Mouse (Mus musculus) layer of hippocampus, adult 9-10 months (tissue): ENCODE measurements around the gene Ppp2r5e.

Source experiments
- DNase-seq: peaks from one replicate; pipeline ENCODE4 v3.0.0; 2022; ENCODE audit warnings: low spot score

The Ppp2r5e gene

GRCm38 (mm10) chr12:75537673-75538423, 58.2 kb downstream of the Ppp2r5e start:
- no peak for DNase-seq

- DNase-seq, result no peak
Measured at GRCm38 (mm10) chr12:75537019-75537672, 58.9 kb downstream of the Ppp2r5e start.

DNA sequence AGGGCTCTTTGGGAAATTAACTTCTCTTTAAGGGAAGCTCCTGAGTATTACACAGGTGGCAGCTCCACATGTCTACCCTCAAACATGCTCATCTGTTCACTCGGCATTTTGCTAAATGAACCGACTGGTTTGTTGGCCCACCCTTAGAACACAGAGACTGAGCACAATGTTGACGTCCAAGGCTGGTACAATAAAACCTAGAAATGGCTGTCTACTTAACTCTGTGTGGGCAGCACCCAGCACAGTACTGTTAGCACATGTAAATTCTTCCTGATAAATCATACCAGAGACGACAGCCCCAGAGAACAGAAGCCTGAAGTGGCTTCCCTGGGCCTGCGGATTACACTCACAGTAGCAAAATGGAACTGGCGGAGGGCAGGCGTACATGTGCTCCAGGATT, 59.5 kb downstream of the Ppp2r5e start:
- peak; percentile 15 for DNase-seq

GRCm38 (mm10) chr12:75533145-75533544, 62.9 kb downstream of the Ppp2r5e start:
- no peak for DNase-seq

GRCm38 (mm10) chr12:75531895-75532294, 64.2 kb downstream of the Ppp2r5e start:
- DNase-seq, result no peak

GRCm38 (mm10) chr12:75528857-75529808, 66.9 kb downstream of the Ppp2r5e start:
- DNase-seq, result no peak

DNA sequence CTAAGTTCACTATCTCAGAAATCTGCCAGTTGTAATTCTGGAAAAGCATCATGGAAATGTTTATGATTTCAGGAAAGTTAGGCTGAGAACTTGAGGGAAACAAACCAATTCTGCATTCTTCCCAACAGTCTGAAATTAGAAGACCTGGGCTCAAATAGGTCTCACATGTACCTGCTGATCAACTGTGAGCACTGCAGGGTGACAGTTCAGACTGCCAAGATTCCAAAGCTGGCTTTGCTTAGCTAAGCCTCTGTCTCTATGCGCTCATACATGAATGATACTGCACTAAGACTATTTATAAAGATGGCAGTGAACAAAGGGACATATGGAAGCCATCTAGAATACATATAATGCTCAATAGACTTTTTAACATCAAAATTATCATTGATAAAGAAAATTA, 67.7 kb downstream of the Ppp2r5e start:
- no peak for DNase-seq

GRCm38 (mm10) chr12:75524199-75524598, 71.8 kb downstream of the Ppp2r5e start:
- no peak for DNase-seq

GRCm38 (mm10) chr12:75522931-75523330, 73.1 kb downstream of the Ppp2r5e start:
- DNase-seq, result no peak

- DNase-seq, result no peak
Measured at GRCm38 (mm10) chr12:75522360-75522759, 73.7 kb downstream of the Ppp2r5e start.

- no peak for DNase-seq
Measured at GRCm38 (mm10) chr12:75520395-75520794, 75.7 kb downstream of the Ppp2r5e start.

DNA sequence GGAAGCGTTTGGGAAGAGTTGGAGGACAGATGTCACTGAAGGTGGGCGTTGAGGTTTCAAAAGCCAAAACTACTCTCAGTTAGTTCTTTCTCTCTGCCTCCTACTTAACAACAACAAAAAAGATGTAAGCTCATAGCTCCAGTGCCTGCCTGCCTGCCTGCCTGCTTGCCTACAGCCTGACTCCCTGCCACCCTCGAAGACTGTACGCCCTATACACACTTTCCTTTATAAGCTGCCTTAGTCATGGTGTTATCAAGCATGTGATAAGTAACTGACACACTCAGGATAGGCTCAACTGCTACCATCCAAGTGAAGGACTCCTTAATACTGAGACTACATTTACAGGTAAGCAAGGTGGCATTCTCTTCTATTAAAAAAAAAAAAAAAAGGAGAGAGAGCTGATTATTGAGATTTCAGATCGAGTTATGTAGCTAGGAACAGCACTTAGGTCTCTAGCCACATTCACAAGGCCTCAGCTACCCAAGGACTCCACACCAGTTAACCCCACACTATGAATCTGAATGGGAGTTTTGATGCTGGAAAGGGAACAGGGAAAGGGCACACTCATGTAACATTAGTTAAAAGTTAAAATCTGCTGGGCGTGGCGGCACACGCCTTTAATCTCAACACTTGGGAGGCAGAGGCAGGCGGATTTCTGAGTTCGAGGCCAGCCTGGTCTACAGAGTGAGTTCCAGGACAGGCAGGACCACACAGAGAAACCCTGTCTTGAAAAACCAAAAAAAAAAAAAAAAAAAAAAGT, 76.7 kb downstream of the Ppp2r5e start:
- no peak for DNase-seq

DNA sequence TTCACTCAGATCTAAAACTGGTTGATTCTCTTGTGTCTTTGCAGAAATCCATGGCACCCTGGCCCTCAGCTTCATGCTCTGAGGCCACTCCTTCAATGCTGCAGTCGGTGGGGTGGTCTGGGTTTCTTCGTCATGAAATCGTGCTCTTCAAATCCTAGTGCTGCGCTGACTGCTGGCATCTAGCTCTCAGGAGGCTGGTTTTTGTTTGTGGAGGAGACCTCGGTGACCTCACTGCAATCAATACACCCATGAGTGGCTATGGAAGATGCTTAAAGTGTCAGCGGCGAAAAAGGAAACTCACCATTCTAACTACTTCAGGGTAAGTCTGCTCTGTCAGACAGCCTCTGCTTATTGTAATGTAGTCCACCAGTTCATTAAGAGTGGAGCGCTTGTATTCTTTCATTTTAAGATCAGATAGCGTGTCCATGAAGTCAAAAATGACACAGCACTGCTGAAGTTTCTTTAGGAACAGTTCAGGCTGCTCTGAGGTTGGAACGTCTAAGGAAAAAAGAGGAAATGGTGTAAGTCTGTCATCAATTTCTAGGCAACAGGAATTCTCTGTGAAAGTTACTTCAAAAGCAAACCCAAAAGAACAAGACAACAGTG, 80.6 kb downstream of the Ppp2r5e start:
- no peak for DNase-seq

- DNase-seq, result no peak
Measured at GRCm38 (mm10) chr12:75511520-75511919, 84.5 kb downstream of the Ppp2r5e start.

- DNase-seq, result no peak
Measured at GRCm38 (mm10) chr12:75504991-75505650, 90.9 kb downstream of the Ppp2r5e start.

- DNase-seq, result no peak
Measured at GRCm38 (mm10) chr12:75502664-75503063, 93.4 kb downstream of the Ppp2r5e start.

- DNase-seq, result no peak
Measured at GRCm38 (mm10) chr12:75497698-75498097, 98.3 kb downstream of the Ppp2r5e start.

- no peak for DNase-seq
Measured at GRCm38 (mm10) chr12:75495636-75496035, 100.4 kb downstream of the Ppp2r5e start.

- no peak for DNase-seq
Measured at GRCm38 (mm10) chr12:75494643-75495042, 101.4 kb downstream of the Ppp2r5e start.

DNA sequence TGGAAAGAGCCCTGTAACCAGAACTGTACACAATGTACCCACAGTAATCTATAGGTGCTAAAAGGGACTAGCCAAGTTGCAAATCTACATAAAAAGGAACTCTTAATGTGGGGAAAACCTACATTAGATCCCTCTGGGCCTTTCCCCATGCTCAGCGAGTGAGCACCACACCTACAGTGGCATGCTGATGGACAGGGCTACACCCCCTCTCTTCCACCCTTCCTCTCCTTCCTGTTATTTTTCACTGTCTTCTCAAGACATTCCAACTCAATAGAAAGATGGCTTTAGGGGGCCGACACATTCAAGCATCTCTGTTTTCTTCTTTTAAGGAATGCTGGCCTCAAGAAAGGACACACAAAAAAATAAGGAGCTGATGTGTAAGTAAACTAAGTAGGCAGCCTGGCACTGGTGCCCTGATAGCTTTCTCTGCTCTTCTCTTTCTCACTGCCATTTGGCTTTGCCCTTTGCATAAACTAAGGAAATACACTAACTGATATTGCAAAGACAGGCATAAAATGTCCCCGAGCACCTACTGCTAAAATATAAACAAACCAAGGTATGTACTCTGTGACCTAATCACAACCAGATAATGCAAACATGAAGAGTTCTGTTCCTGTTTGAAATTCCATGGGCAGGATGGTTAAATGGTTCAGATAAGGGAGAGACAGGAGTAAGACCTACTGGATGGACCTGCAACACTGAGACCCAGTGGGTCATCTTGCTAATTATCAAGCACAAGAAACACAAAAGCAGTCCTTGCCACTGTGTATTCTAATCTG, 103.3 kb downstream of the Ppp2r5e start:
- DNase-seq, result no peak
